Mouse (Mus musculus) intestine, embryonic 16.5 days (tissue): ENCODE measurements around the gene Rps16. TPM values are rescaled to one million over a fixed set of nuclear protein-coding genes. Genes with fewer than 3 reads are reported as not detected.

Experiments used
- ATAC-seq: fragments of 200-750 bp; cut with Nextera tagmentation; 2 replicates; pipeline ENCODE4 v1.8.0; 2017; ENCODE audit warnings: moderate TSS enrichment, moderate library complexity
- H3K27ac ChIP-seq: fragments of 300-500 bp; sonication (generic); 2 replicates; pipeline ENCODE4 v1.5.1; 2014; ENCODE audit warnings: mild to moderate bottlenecking, low read length
- H3K27me3 ChIP-seq: fragments of 300-500 bp; sonication (generic); replicated peaks from 2 replicates; pipeline ENCODE4 v1.6.1; 2014; ENCODE audit warnings: low read length, control low read depth, mixed read lengths; ENCODE audit not compliant: control insufficient read depth, insufficient read depth
- H3K36me3 ChIP-seq: fragments of 300-500 bp; sonication (generic); 2 replicates; pipeline ENCODE4 v1.6.1; 2014; ENCODE audit warnings: low read length, control low read depth; ENCODE audit not compliant: control insufficient read depth, insufficient read depth
- H3K4me1 ChIP-seq: fragments of 300-500 bp; sonication (generic); 2 replicates; pipeline ENCODE4 v1.6.1; 2014; ENCODE audit warnings: low read length, control low read depth, mixed read lengths; ENCODE audit not compliant: control insufficient read depth, insufficient read depth
- H3K4me2 ChIP-seq: fragments of 300-500 bp; sonication (generic); 2 replicates; pipeline ENCODE4 v1.6.1; 2014; ENCODE audit warnings: low read depth, low read length, control low read depth
- H3K4me3 ChIP-seq: fragments of 300-500 bp; sonication (generic); 2 replicates; pipeline ENCODE4 v1.5.1; 2014; ENCODE audit warnings: mild to moderate bottlenecking, low read length
- H3K9ac ChIP-seq: fragments of 300-500 bp; sonication (generic); 2 replicates; pipeline ENCODE4 v1.6.1; 2014; ENCODE audit warnings: low read depth, low read length
- H3K9me3 ChIP-seq: fragments of 300-500 bp; sonication (generic); 2 replicates; pipeline ENCODE4 v1.6.1; 2016; ENCODE audit warnings: low read length, control low read depth; ENCODE audit not compliant: control insufficient read depth
- WGBS: fragments of 180-500 bp; shearing (Covaris S2); extraction: QIAGEN DNeasy Blood & Tissue Kit; methylation state at CpG from one replicate; pipeline ENCODE4 v1.1.7; 2014; 5-methylcytosine and 5-hydroxymethylcytosine counted together
- polyA plus RNA-seq: library from polyadenylated mRNA; unstranded; fragments of >200 nt; fragmentation: Nextera tagmentation; extraction: Ambion mirVana; gene quantifications from 2 replicates; pipeline ENCODE4 v1.2.1, GENCODE M21; 2015

Rps16 gene
- polyA plus RNA-seq: 977 and 1,010 TPM in 2 replicates

DNA sequence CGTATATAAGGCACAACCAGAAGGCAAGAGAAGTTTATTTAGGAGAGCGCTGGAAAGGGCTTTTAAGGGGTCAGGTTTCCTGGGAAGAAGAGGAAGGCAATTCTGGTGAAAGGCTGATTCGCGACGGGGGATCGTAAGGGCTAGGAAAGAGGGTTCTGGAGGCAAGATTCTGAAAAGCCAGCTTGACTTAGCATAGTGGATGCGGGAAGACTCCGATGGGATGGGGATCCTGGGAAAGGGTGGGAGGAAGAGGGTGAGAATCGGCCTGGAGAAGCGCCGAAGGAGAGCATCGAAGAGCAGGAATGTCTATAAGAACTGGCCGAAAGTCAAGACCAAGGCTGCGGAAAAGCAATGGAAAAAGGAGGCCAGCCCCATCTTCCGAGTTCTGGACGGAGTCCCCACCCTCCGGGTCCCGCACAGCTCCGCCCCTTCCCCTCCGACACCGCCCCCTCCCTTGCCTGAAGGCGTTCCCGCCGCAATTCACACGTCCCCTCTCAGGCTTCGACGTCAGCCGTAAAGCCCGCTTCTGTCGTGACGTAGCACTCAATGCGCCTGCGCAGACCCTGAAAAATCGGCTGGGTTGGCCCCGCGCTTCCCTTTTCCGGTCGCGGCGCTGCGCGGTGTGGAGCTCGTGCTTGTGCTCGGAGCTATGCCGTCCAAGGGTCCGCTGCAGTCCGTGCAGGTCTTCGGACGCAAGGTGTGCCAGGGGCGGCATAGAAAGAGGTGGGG lies at the start of gene Rps16:
Gene Rps16, plus strand, starts transcription at position 498 of the 729 bp plus-strand sequence.
- no peaks in the 10 kb centered on the region for H3K9me3 ChIP-seq
- peak within 1 kb of the TSS; percentile 99 for H3K9ac ChIP-seq
- peak within 1 kb of the TSS; percentile 86 for H3K4me2 ChIP-seq
- H3K4me3 ChIP-seq: peak within 1 kb of the TSS; percentile 90
- peak within 1 kb of the TSS; percentile 81 for H3K27ac ChIP-seq
- under 1% methylated on average over 50 of the region's 50 CpGs for WGBS
- no peaks in the 10 kb centered on the region for H3K27me3 ChIP-seq
- ATAC-seq: peak; percentile 92
- peaks cover 17% of the 10 kb centered on the region for H3K4me1 ChIP-seq
- peaks cover 27% of the 10 kb centered on the region for H3K36me3 ChIP-seq

DNA sequence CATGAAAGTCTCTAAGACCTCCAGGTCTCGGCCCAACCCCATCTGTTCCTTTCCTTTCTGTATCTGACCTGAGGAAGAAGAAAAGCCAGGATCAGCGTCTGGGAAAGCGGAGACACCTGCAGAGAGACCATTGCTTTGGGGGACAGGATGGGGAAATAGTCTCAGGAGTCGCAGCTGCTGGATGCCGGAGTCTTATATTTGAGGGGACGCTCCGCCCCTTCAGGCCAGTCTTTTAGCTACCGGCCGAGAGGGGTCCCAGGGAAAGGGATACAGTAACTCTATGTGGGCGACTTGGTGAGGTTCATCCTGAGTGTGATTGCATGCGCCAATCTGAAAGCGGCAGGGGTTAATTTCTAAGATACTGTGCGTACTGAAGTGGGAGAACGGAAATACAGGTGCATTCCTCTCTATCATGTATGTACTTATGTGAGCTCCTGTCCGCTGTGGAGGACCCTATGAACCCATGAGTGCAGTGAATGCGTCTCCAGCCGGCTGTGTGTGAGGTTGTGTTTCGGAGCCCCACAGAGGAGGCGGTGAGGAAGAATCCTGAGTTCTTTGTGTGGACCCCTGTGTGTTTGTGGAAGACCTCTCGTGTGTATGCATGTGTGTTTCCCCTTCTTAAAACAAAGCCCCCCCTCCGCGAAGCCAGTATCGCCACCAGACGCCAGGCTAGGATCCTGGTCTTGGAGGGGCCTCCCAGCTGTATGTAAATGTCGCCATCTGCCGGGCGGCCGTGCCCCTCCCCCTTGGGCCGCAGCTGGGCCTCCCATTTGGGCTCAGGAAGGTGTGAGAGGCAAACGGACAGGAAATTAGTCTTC lies 48.6 kb upstream of the Rps16 start, which contains the start of gene Dll3:
Gene Dll3, minus strand, starts transcription at position 623 of the 818 bp plus-strand sequence.
- peak within 1 kb of the TSS; percentile 61 for H3K4me2 ChIP-seq
- peak; percentile 62 for ATAC-seq
- H3K36me3 ChIP-seq: peaks cover 13% of the 10 kb centered on the region; the same call in 1 of the 2 replicates
- H3K27ac ChIP-seq: no peak within 1 kb of the TSS
- peak within 1 kb of the TSS; percentile 56 for H3K9ac ChIP-seq
- H3K9me3 ChIP-seq: no peaks in the 10 kb centered on the region
- H3K4me3 ChIP-seq: peak within 1 kb of the TSS; percentile 37
- WGBS: 2% methylated on average over 30 of the region's 30 CpGs
- peaks cover 14% of the 10 kb centered on the region for H3K4me1 ChIP-seq
- H3K27me3 ChIP-seq: peaks cover 37% of the 10 kb centered on the region

DNA sequence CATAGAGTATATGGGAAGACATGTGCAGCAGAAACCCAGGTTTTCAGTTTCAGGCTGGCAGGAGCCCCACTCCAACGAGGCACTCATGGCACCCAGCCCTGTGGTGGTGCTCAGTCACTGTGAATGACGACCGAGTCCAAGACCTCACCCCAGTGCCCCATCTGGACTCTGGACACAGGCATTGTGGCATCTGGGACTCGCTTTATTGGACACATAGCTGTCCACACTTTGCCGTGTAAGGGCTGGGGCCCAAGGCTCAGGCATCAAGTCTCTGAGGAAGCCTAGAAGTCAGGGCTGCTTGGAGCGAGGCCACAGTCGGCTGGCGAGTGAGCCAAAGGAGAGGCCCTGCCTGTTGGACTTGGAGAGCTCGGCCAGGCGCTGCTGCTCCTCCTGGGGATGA lies 44.8 kb upstream of the Rps16 start:
- no peak overlapping the region for H3K9ac ChIP-seq
- H3K27me3 ChIP-seq: peaks cover 16% of the 10 kb centered on the region
- H3K4me1 ChIP-seq: peaks cover 13% of the 10 kb centered on the region
- no peak for ATAC-seq
- H3K36me3 ChIP-seq: peaks cover 21% of the 10 kb centered on the region
- no peak overlapping the region for H3K27ac ChIP-seq
- no peaks in the 10 kb centered on the region for H3K9me3 ChIP-seq
- no peak overlapping the region for H3K4me2 ChIP-seq
- no peak overlapping the region for H3K4me3 ChIP-seq
- 89% methylated on average over 10 of the region's 10 CpGs for WGBS

DNA sequence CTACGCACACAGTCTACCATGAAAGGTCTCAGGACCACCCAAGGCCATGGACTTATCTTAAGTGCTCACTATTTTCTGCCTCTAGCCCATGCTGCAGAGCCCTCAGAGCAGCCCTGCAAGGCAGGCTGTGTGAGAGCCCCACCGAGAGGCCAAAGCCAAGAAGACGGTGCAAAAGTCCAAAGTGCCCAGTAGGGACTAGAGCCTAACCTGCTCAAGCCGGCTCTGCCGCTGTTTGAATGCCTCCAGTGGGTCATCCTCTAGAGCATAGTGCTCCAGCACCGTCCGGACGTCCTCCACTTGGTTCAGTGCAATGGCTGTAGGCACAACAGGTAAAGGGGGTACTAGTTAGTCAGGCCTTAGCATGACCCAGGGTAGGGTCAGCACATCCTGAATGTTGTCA lies 44.2 kb upstream of the Rps16 start:
- no peak overlapping the region for H3K4me2 ChIP-seq
- no peak overlapping the region for H3K4me3 ChIP-seq
- peaks cover 11% of the 10 kb centered on the region for H3K27me3 ChIP-seq
- H3K9me3 ChIP-seq: no peaks in the 10 kb centered on the region
- 94% methylated on average over 8 of the region's 8 CpGs for WGBS
- no peak overlapping the region for H3K9ac ChIP-seq
- no peak for ATAC-seq
- H3K36me3 ChIP-seq: peaks cover 21% of the 10 kb centered on the region
- peaks cover 18% of the 10 kb centered on the region for H3K4me1 ChIP-seq
- no peak overlapping the region for H3K27ac ChIP-seq

DNA sequence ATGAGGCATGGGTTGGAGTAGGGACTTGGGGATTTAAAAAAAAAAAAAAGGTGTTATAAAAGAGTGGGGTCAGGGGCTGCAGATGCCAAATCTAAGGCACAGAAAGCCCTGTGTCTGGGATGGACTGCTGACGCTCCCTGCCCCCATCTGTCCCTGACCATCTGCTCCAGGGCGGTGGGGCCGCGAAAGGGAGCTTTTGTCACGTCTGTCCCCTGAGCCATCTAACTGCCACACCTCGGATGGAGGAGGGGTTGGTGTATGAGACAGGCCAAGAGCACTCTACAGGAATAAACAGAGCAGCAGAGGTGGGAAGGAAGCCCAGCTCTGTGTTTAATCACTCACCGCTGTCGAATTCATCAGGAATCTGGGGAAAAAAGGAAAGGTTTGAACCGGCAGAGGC lies 40.7 kb upstream of the Rps16 start:
- no peak overlapping the region for H3K27ac ChIP-seq
- H3K36me3 ChIP-seq: peaks cover 21% of the 10 kb centered on the region
- no peak for ATAC-seq
- H3K9me3 ChIP-seq: no peaks in the 10 kb centered on the region
- 51% methylated on average over 9 of the region's 9 CpGs for WGBS
- no peak overlapping the region for H3K4me3 ChIP-seq
- no peaks in the 10 kb centered on the region for H3K27me3 ChIP-seq
- peaks cover 8% of the 10 kb centered on the region for H3K4me1 ChIP-seq
- H3K4me2 ChIP-seq: no peak overlapping the region
- no peak overlapping the region for H3K9ac ChIP-seq

DNA sequence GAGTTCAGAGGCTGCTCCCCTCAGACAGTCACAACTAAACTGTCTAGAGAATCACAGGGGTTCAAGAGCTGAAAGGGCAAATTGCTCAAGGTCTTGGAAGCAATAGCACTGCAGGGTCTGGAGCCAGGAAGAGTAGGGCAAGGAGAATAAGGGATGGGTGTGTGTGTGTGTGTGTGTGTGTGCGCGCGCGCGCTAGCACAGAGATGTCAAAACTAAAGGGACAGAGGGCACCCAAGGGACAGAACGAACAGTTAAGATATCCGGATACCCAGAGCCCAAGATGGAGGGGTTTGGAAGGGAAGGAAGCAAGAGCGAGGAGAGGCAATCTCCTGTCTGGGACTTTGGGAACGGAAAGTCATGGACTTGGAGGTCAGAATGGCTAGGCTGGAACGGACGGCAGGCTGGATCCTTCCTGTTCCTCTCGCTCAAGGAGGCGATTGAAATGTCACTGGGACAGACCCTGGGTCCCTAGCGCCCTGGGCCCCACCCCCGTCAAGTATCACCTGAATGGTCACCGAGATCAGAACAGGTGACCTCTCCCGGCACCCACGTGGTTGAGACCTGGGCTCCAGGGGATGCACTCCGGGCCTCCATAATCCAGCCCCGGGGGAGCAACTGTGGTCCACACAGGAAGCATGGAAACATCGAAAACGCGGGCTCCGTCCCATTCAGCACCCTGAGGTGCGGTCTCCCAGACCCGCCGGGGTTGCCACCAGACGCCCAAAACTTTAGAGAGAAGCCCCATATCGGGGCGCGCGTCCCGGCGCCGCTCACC lies 39.1 kb upstream of the Rps16 start:
- ATAC-seq: peak; percentile 69
- Histone ChIP-seq H3K9me3 (no peaks in the 10 kb centered on the region), H3K27ac (peak overlapping the region; percentile 69), H3K4me1 (peaks cover 8% of the 10 kb centered on the region), H3K9ac (peak overlapping the region; percentile 92), H3K4me3 (peak overlapping the region; percentile 80), H3K36me3 (peaks cover 17% of the 10 kb centered on the region), H3K27me3 (no peaks in the 10 kb centered on the region), H3K4me2 (peak overlapping the region; percentile 75)
- 3% methylated on average over 35 of the region's 35 CpGs for WGBS

DNA sequence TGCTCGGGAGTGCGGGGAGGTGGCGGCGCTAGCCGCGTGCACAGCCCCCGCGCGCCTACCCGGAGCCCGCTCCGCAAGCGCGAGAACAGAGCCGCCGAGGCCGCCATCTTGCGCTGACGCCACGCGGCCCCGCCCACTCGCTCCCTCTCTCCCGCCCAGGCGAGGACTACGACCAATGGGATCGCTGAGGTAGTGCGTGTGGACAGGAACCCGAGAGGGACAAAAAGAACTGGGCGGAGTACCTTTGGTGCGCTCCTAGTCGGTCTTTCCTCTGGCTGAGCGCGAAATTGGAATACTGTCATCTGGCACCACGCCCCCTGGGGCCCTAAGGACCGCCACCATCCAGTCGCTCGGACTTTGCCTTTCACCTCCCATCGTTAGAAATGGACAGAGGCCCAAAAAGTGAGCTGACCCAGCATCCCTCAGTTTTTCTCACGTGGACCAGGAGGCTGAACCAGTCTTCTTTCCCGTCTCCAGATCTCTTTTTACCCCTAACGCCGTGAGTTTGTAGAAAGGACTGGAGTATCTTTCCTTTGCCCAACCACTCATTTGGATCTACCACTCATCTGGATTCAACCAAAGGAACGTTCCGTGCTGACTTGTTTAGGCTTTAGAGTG lies 38.4 kb upstream of the Rps16 start, which contains the start of gene Timm50:
Gene Timm50, minus strand, starts transcription at position 147 of the 618 bp plus-strand sequence.
- H3K4me3 ChIP-seq: peak within 1 kb of the TSS; percentile 80
- no peaks in the 10 kb centered on the region for H3K9me3 ChIP-seq
- peak within 1 kb of the TSS; percentile 69 for H3K27ac ChIP-seq
- peaks cover 8% of the 10 kb centered on the region for H3K4me1 ChIP-seq
- under 1% methylated on average over 43 of the region's 45 CpGs for WGBS
- peak; percentile 97 for ATAC-seq
- H3K9ac ChIP-seq: peak within 1 kb of the TSS; percentile 92
- peaks cover 18% of the 10 kb centered on the region for H3K36me3 ChIP-seq
- H3K4me2 ChIP-seq: peak within 1 kb of the TSS; percentile 84
- H3K27me3 ChIP-seq: no peaks in the 10 kb centered on the region

DNA sequence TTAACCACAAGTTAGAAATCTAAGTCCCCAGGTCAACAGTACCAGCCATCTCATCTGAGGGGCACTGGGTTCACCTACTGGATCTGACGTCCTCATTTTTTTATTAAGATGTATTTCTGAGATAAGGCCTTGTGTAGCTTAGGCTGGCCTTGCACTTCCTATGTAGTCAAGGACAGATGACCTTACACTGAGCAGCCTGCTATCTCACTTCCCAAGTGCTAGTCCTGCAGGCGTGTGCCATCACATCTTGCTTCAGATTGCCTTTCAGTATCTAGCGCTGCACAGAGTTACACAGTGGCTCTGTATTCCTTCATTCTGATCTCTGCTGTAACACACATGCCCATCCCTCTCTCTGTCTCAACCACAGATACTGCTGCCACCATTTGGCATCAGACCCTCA lies 32.4 kb upstream of the Rps16 start:
- H3K27me3 ChIP-seq: no peaks in the 10 kb centered on the region
- no peak overlapping the region for H3K9ac ChIP-seq
- WGBS: 85% methylated on average over 3 of the region's 3 CpGs
- no peak overlapping the region for H3K4me2 ChIP-seq
- H3K27ac ChIP-seq: no peak overlapping the region
- H3K36me3 ChIP-seq: peaks cover 37% of the 10 kb centered on the region
- H3K4me3 ChIP-seq: no peak overlapping the region
- no peaks in the 10 kb centered on the region for H3K9me3 ChIP-seq
- H3K4me1 ChIP-seq: no peaks in the 10 kb centered on the region
- no peak for ATAC-seq
